Mouse (Mus musculus): ENCODE data around the gene Nfkbia. TPM values are rescaled to one million over a fixed set of nuclear protein-coding genes. Genes with fewer than 3 reads are reported as not detected.

Gene Nfkbia
- total and polyA plus RNA-seq, 3 experiments: 9.3 to 15.9 TPM; not detected in 1

DNA sequence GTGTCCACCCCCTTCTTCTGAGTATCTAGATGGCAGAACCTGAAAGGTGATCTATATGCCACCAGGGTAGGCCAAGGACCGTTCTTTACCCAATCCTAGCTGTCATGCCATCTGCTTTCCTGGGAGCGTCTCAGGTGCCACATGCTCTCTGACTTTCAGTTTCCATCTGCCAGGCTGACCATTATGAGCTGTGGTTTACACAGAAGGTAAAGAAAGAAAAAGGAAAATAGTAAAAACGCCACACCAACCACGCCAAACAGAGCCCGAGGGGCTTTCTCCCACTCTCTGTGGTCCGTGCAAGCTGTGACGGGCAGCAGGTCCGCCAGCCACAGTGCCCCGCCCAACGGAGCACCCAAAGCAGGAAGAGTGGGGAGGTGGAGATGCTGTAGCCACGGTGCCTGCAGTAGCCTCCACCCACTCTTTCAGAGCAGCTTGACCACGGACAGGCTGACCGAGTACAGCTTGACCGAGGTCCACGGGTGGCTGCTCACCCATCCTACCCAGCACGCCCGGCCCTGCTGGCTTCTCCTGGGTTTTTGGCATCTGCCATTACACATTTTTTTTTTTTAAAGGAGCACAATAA lies 27.0 kb downstream of the Nfkbia start:
- peak; percentile 42 for DNase-seq (ENCODE audit: low read depth, low spot score)
- 0 out of 2 replicates have a peak, but pooled peaks have one; percentile 50 for TF ChIP-seq ZNF384 (IDR thresholded peaks at IDR 0.05; ENCODE audit: low read depth, low read length)
- TF ChIP-seq POLR2A (IDR thresholded peaks at IDR 0.05; ENCODE audit: control insufficient read depth in 1 of 2, insufficient read depth in 1 of 2, low read depth in 1 of 2, low read length in 2 of 2, poor library complexity in 1 of 2): no peak
- no peak for TF ChIP-seq CHD2 (IDR thresholded peaks at IDR 0.05; ENCODE audit: low read length)
- TF ChIP-seq ELF1 (IDR thresholded peaks at IDR 0.05; ENCODE audit: low read depth, low read length): 0 out of 2 replicates have a peak, but pooled peaks have one; percentile 17
- peak; percentile 41; the same call in 1 of the 2 replicates for TF ChIP-seq MXI1 (IDR thresholded peaks at IDR 0.05; ENCODE audit: low read depth, low read length)
- Histone ChIP-seq H3K4me3 (ENCODE audit: control insufficient read depth in 1 of 2, insufficient read depth in 1 of 2, low read depth in 2 of 2, low read length in 2 of 2) (peak overlapping the region; percentile 66 to 97), H3K4me1 (ENCODE audit: control insufficient read depth in 1 of 2, insufficient read depth in 2 of 2, low read length in 2 of 2) (peaks cover 5 to 7% of the 10 kb centered on the region in 2 experiments; a peak in 3 of 4 replicates), H3K9me3 (replicated peaks; ENCODE audit: insufficient read depth, low read length) (no peaks in the 10 kb centered on the region), H3K9ac (ENCODE audit: control insufficient read depth, low read depth, low read length, poor library complexity, severe bottlenecking) (peak overlapping the region; percentile 35), H3K36me3 (ENCODE audit: control insufficient read depth in 1 of 2, insufficient read depth in 2 of 2, low read length in 2 of 2) (no peaks in the 10 kb centered on the region), H3K79me2 (ENCODE audit: control insufficient read depth, insufficient read depth, low read length, poor library complexity) (no peaks in the 10 kb centered on the region), H3K27me3 (ENCODE audit: control insufficient read depth in 1 of 2, insufficient read depth in 2 of 2, low read length in 2 of 2) (peaks cover 8 to 19% of the 10 kb centered on the region in 2 experiments; a peak in 3 of 4 replicates), H3K27ac (ENCODE audit: control insufficient read depth, low read depth, low read length) (no peak overlapping the region)

- peak; percentile 49 for DNase-seq (ENCODE audit: low read depth, low spot score)
- TF ChIP-seq ZNF384 (IDR thresholded peaks at IDR 0.05; ENCODE audit: low read depth, low read length) (no peak), TCF12 (IDR thresholded peaks at IDR 0.05; ENCODE audit: low read depth, low read length) (no peak), NRF1 (IDR thresholded peaks at IDR 0.05; ENCODE audit: insufficient read depth, low read depth, low read length, poor library complexity, severe bottlenecking) (peak; percentile 52; the same call in 1 of the 2 replicates), TAL1 (IDR thresholded peaks at IDR 0.05; ENCODE audit: low read length) (no peak), SIN3A (IDR thresholded peaks at IDR 0.05; ENCODE audit: low read length) (peak; percentile 52), MYB (IDR thresholded peaks at IDR 0.05; ENCODE audit: low read depth, low read length) (no peak)
- H3K27ac ChIP-seq (ENCODE audit: control insufficient read depth, low read depth, low read length): no peak overlapping the region
Observed at GRCm38 (mm10) chr12:55464846-55465361, 27.5 kb downstream of the Nfkbia start.

GRCm38 (mm10) chr12:55463992-55464845 lies 28.2 kb downstream of the Nfkbia start:
- TF ChIP-seq GATA1 (IDR thresholded peaks at IDR 0.05; ENCODE audit: low read depth, low read length): peak; percentile 32; the same call in 1 of the 2 replicates
- no peak for TF ChIP-seq USF2 (IDR thresholded peaks at IDR 0.05; ENCODE audit: borderline replicate concordance in 1 of 2, insufficient read depth in 1 of 2, low read depth in 1 of 2, low read length in 2 of 2)
- peak overlapping the region; percentile 66 to 97 for H3K4me3 ChIP-seq (ENCODE audit: control insufficient read depth in 1 of 2, insufficient read depth in 1 of 2, low read depth in 2 of 2, low read length in 2 of 2)

More at GRCm38 (mm10) chr12:55464846-55465361, 27.5 kb downstream of the Nfkbia start:
- no peaks in the 10 kb centered on the region for H3K36me3 ChIP-seq (ENCODE audit: control insufficient read depth in 1 of 2, insufficient read depth in 2 of 2, low read length in 2 of 2)
- H3K9me3 ChIP-seq (replicated peaks; ENCODE audit: insufficient read depth, low read length): no peaks in the 10 kb centered on the region
- peaks cover 8 to 16% of the 10 kb centered on the region in 2 experiments; a peak in 3 of 4 replicates for H3K27me3 ChIP-seq (ENCODE audit: control insufficient read depth in 1 of 2, insufficient read depth in 2 of 2, low read length in 2 of 2)
- no peaks in the 10 kb centered on the region for H3K79me2 ChIP-seq (ENCODE audit: control insufficient read depth, insufficient read depth, low read length, poor library complexity)
- H3K9ac ChIP-seq (ENCODE audit: control insufficient read depth, low read depth, low read length, poor library complexity, severe bottlenecking): peak overlapping the region; percentile 35
- H3K4me1 ChIP-seq (ENCODE audit: control insufficient read depth in 1 of 2, insufficient read depth in 2 of 2, low read length in 2 of 2): peaks cover 5 to 7% of the 10 kb centered on the region in 2 experiments; a peak in 3 of 4 replicates
- peak overlapping the region; percentile 66 to 97 for H3K4me3 ChIP-seq (ENCODE audit: control insufficient read depth in 1 of 2, insufficient read depth in 1 of 2, low read depth in 2 of 2, low read length in 2 of 2)

More at GRCm38 (mm10) chr12:55463992-55464845, 28.2 kb downstream of the Nfkbia start:
- peak overlapping the region; percentile 35 for H3K9ac ChIP-seq (ENCODE audit: control insufficient read depth, low read depth, low read length, poor library complexity, severe bottlenecking)
- DNase-seq (ENCODE audit: low read depth, low spot score): peak; percentile 26
- H3K4me1 ChIP-seq (ENCODE audit: control insufficient read depth in 1 of 2, insufficient read depth in 2 of 2, low read length in 2 of 2): peaks cover 5 to 7% of the 10 kb centered on the region in 2 experiments
- H3K27me3 ChIP-seq (ENCODE audit: control insufficient read depth in 1 of 2, insufficient read depth in 2 of 2, low read length in 2 of 2): peaks cover 5 to 11% of the 10 kb centered on the region in 2 experiments; a peak in 3 of 4 replicates
- H3K36me3 ChIP-seq (ENCODE audit: control insufficient read depth in 1 of 2, insufficient read depth in 2 of 2, low read length in 2 of 2): no peaks in the 10 kb centered on the region
- H3K27ac ChIP-seq (ENCODE audit: control insufficient read depth, low read depth, low read length): no peak overlapping the region
- H3K9me3 ChIP-seq (replicated peaks; ENCODE audit: insufficient read depth, low read length): no peaks in the 10 kb centered on the region
- H3K79me2 ChIP-seq (ENCODE audit: control insufficient read depth, insufficient read depth, low read length, poor library complexity): no peaks in the 10 kb centered on the region
